Mouse (Mus musculus) cortical plate, adult 2 months (tissue): ENCODE measurements around the gene Terf2ip. TPM values are rescaled to one million over a fixed set of nuclear protein-coding genes. Genes with fewer than 3 reads are reported as not detected.

ENCODE experiments used
- H3K27ac ChIP-seq: fragments of 200-500 bp; 2 replicates; pipeline ENCODE4 v1.5.1; 2012; ENCODE audit warnings: low read length, control low read depth, inconsistent platforms; ENCODE audit not compliant: insufficient read depth
- H3K4me1 ChIP-seq: fragments of 200-500 bp; 2 replicates; pipeline ENCODE4 v1.6.1; 2011; ENCODE audit warnings: low read length; ENCODE audit not compliant: control insufficient read depth, insufficient read depth
- H3K4me3 ChIP-seq: fragments of 200-500 bp; 2 replicates; pipeline ENCODE4 v1.5.1; 2011; ENCODE audit warnings: mild to moderate bottlenecking, low read length, control low read depth; ENCODE audit not compliant: insufficient read depth
- CTCF ChIP-seq: fragments of 200-500 bp; IDR thresholded peaks from 2 replicates; pipeline ENCODE4 v1.5.1; 2011; ENCODE audit warnings: mild to moderate bottlenecking, control low read depth, low read length; ENCODE audit not compliant: insufficient read depth; ENCODE audit errors: extremely low read depth
- POLR2A ChIP-seq: fragments of 200-500 bp; IDR thresholded peaks from 2 replicates; pipeline ENCODE4 v1.6.1; 2011; ENCODE audit warnings: mild to moderate bottlenecking, low read length, control low read depth; ENCODE audit not compliant: insufficient read depth; ENCODE audit errors: extremely low read depth
- polyA plus RNA-seq: library from polyadenylated mRNA; depleted of rRNA; stranded (reverse); fragments of >200 nt; gene quantifications from 2 replicates; pipeline ENCODE4 v1.2.3, GENCODE M21; 2012; rRNA removed

Terf2ip gene
- 28.4 and 28.7 TPM in 2 replicates for polyA plus RNA-seq

- H3K27ac ChIP-seq: peak within 1 kb of the TSS; percentile 26; the same call in 1 of the 2 replicates
- peak within 1 kb of the TSS; percentile 83 for H3K4me3 ChIP-seq
- TF ChIP-seq POLR2A (peak; percentile 98), CTCF (no peak)
- peaks cover 5% of the 10 kb centered on the region for H3K4me1 ChIP-seq
These were observed at the start of gene Terf2ip, which contains the start of gene Kars for GRCm38 (mm10) chr8:112010997-112011815. Gene Terf2ip (plus strand): TSS chr8:112011398. Gene Kars (minus strand): TSS chr8:112011323.

GRCm38 (mm10) chr8:111962589-111962988 is 48.6 kb upstream of the Terf2ip start:
- Histone ChIP-seq H3K27ac (no peak overlapping the region), H3K4me1 (peaks cover 5% of the 10 kb centered on the region), H3K4me3 (no peak overlapping the region)
- TF ChIP-seq CTCF: no peak
- no peak for TF ChIP-seq POLR2A

GRCm38 (mm10) chr8:111963091-111963490 is 48.1 kb upstream of the Terf2ip start:
- H3K27ac ChIP-seq: no peak overlapping the region
- H3K4me1 ChIP-seq: peaks cover 5% of the 10 kb centered on the region
- H3K4me3 ChIP-seq: no peak overlapping the region
- no peak for TF ChIP-seq POLR2A
- TF ChIP-seq CTCF: no peak

DNA sequence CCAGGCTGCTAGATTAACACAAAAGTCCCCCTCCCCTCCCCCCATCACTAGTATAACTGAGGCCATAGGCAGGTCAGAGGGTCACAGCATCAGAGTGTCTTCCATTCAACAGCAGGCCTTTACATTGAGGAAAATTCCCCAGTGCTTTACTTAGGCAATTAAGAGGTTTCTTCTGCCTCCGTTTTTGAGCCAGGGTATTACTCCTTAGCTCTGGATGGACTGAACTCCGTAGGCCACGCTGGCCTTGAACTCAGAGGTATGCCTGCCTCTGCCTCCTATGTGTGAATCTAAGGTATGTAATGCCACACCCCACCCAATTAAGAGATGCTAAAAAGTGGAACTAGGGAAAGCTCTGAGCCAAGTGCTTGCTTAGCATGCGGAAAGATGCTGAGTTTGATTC is 47.7 kb upstream of the Terf2ip start:
- no peak overlapping the region for H3K4me3 ChIP-seq
- TF ChIP-seq CTCF (no peak), POLR2A (no peak)
- no peak overlapping the region for H3K27ac ChIP-seq
- peaks cover 5% of the 10 kb centered on the region for H3K4me1 ChIP-seq

DNA sequence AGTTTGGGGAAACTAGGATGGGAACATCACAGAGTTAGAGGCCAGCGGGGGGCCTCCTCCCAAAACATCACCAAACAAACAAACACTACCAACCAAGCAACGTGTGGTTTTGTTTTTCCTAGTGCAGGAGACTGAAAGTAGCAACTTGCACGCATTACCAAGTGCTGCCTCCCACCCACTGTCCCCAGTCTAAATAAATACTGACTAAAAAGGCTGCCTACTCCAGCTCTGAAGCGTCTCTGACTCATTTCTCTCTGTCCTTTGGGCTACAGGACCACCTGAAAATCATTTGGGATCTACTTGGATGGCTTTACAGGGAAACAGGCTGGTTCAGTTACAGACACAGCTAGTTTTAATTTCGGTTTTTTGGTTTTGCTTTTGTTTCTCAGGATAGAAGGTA is 46.8 kb upstream of the Terf2ip start:
- Histone ChIP-seq H3K4me3 (no peak overlapping the region), H3K27ac (no peak overlapping the region)
- no peak for TF ChIP-seq CTCF
- no peak for TF ChIP-seq POLR2A

DNA sequence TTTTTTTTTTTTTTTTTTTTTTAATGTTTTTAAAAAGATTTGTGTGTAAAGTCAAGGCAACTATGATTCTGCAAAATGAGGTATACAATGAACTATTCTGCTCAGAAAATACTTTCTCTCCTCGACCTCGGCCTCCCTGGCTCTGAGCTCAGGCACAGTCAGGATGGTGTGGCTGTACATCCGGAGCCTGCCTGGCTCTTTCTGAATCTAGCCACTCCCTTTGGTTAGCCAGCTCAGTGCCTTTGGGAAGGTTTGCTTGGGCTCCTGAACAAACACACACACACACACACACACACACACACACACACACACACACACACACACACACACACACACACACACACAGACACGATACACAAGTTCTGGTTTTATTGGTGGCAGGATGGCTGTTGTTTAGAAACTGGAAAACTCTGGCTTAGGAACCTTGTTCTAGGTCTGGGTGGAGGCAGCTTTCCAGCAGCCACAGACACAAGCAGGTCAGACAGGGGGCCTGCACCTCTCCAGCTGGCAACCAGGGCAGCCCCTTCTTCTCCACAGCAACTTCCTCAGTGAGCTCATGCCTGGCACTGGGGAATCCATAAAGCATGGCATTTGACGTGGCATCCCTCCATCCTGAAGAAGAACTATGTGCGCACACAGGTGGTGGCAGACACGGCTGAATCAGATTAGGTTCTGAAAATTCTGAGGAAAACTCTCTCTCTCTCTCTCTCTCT is 46.2 kb upstream of the Terf2ip start:
- Histone ChIP-seq H3K4me3 (no peak overlapping the region), H3K4me1 (peaks cover 5% of the 10 kb centered on the region), H3K27ac (no peak overlapping the region)
- TF ChIP-seq POLR2A: no peak
- TF ChIP-seq CTCF: no peak

More for the DNA sequence above, 46.8 kb upstream of the Terf2ip start:
- peaks cover 5% of the 10 kb centered on the region for H3K4me1 ChIP-seq

DNA sequence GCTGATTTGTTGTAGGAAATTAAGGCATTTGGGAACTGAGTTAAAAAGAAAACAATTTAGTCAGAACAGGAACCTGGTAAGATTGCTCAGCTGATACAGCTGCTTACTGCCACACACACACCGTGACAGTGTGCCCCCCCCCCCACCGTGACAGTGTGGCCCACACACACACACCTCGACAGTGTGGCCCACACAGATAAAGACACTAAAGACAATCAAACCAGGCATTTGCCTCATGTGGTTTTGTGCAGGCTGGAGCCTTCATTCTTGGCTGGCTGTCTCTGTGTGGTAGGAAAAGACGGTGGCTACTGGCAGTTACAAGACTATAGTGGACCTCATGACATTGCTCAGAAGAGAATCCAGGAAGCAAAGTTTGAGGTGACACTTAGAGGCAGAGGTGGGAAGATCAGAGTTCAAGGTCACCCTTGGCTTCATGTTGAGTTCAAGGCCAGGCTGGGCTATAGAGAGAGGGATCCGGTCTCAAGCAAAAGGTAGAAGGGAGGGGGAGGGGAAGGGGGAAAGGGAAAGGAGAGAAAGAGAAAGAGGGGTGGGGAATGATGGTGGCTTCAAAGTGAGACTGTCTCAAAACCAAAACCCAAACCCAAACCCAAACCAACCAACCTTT is 43.8 kb upstream of the Terf2ip start:
- TF ChIP-seq POLR2A (no peak), CTCF (no peak)
- H3K4me1 ChIP-seq: peaks cover 3% of the 10 kb centered on the region; the same call in 1 of the 2 replicates
- H3K4me3 ChIP-seq: no peak overlapping the region
- no peak overlapping the region for H3K27ac ChIP-seq

GRCm38 (mm10) chr8:111968541-111968940 is 42.7 kb upstream of the Terf2ip start:
- no peak overlapping the region for H3K4me3 ChIP-seq
- TF ChIP-seq POLR2A (no peak), CTCF (no peak)
- H3K4me1 ChIP-seq: peaks cover 3% of the 10 kb centered on the region; the same call in 1 of the 2 replicates
- no peak overlapping the region for H3K27ac ChIP-seq

GRCm38 (mm10) chr8:111968991-111969390 is 42.2 kb upstream of the Terf2ip start:
- H3K4me3 ChIP-seq: no peak overlapping the region
- no peak overlapping the region for H3K27ac ChIP-seq
- peaks cover 2% of the 10 kb centered on the region; the same call in 1 of the 2 replicates for H3K4me1 ChIP-seq
- no peak for TF ChIP-seq POLR2A
- no peak for TF ChIP-seq CTCF
